Mouse (Mus musculus): Measurements from ENCODE around the gene Mcm5. TPM values are rescaled to one million over a fixed set of nuclear protein-coding genes. Genes with fewer than 3 reads are reported as not detected.
A peak's percentile ranks its signal among the peaks of the same experiment; 100 is the strongest.

The Mcm5 gene
- polyA plus RNA-seq, 1 experiment from 2014 or later = 250 TPM

DNA sequence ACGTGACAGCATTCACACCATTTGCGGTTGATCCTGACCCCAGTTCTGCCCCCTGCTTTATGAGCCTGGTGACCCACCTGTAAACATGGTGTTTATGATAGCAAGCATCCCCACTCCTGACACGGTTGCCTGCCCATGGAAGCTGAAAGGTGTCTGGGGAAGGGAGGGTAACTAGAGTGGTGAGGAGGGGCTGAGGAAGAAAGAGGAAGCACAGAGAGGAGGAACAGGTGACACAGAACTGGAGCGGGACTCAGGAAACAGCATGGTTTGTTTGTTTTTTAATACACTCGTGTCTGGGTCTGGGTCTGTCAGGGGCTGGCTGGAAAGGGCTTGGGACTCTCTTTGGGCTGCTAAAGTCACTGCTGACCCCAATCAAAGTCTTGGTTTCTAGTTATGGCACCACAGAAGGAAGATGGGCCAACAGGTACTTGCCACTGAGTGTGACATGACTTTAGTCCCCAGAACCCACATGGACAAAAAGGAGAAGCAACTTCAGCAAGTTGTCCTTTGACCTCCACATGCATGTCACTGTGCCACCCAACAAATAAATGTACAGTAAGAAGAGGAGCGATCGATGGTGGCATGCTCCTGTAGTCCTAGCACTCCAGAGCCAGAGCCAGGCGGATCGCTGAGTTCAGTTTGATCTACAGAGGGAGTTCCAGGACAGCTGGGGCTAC, 27.9 kb upstream of the Mcm5 start:
- no peaks in the 10 kb centered on the region for H3K36me3 ChIP-seq

GRCm38 (mm10) chr8:75082181-75082805, 27.1 kb upstream of the Mcm5 start:
- Histone ChIP-seq H3K4me2 (no peak overlapping the region), H3K4me3 (replicated peaks) (no peak overlapping the region), H3K27me3 (no peaks in the 10 kb centered on the region), H3K36me3 (no peaks in the 10 kb centered on the region), H3K27ac (no peak overlapping the region), H3K9ac (replicated peaks) (no peak overlapping the region), H3K4me1 (replicated peaks) (peaks cover 6% of the 10 kb centered on the region; the same call in 1 of the 2 replicates), H3K9me3 (no peaks in the 10 kb centered on the region)
- ATAC-seq (ENCODE audit: insufficient number of reproducible peaks, insufficient read depth, low FRiP score, low TSS enrichment, low read depth) = no peak
- 80% methylated on average over 6 of the region's 6 CpGs for whole genome bisulfite sequencing

More for the DNA sequence above, 27.9 kb upstream of the Mcm5 start:
- Histone ChIP-seq H3K4me2 (no peak overlapping the region), H3K9ac (replicated peaks) (no peak overlapping the region), H3K4me1 (replicated peaks) (peaks cover 6% of the 10 kb centered on the region; the same call in 1 of the 2 replicates), H3K27me3 (no peaks in the 10 kb centered on the region), H3K4me3 (replicated peaks) (no peak overlapping the region), H3K27ac (no peak overlapping the region), H3K9me3 (no peaks in the 10 kb centered on the region)
- ATAC-seq (ENCODE audit: insufficient number of reproducible peaks, insufficient read depth, low FRiP score, low TSS enrichment, low read depth) = no peak
- 69% methylated on average over 9 of the region's 9 CpGs for WGBS

- Histone ChIP-seq H3K36me3 (no peaks in the 10 kb centered on the region), H3K4me3 (replicated peaks) (peak overlapping the region; percentile 30), H3K27me3 (no peaks in the 10 kb centered on the region), H3K4me2 (peak overlapping the region; percentile 55), H3K9ac (replicated peaks) (no peak overlapping the region; the same call in 1 of the 2 replicates), H3K27ac (no peak overlapping the region), H3K4me1 (replicated peaks) (peaks cover 6% of the 10 kb centered on the region; the same call in 1 of the 2 replicates), H3K9me3 (no peaks in the 10 kb centered on the region)
- ATAC-seq (ENCODE audit: insufficient number of reproducible peaks, insufficient read depth, low FRiP score, low TSS enrichment, low read depth) = peak; percentile 93
- 5% methylated on average over 17 of the region's 17 CpGs for WGBS
Measured at GRCm38 (mm10) chr8:75083846-75084245, 25.5 kb upstream of the Mcm5 start.

DNA sequence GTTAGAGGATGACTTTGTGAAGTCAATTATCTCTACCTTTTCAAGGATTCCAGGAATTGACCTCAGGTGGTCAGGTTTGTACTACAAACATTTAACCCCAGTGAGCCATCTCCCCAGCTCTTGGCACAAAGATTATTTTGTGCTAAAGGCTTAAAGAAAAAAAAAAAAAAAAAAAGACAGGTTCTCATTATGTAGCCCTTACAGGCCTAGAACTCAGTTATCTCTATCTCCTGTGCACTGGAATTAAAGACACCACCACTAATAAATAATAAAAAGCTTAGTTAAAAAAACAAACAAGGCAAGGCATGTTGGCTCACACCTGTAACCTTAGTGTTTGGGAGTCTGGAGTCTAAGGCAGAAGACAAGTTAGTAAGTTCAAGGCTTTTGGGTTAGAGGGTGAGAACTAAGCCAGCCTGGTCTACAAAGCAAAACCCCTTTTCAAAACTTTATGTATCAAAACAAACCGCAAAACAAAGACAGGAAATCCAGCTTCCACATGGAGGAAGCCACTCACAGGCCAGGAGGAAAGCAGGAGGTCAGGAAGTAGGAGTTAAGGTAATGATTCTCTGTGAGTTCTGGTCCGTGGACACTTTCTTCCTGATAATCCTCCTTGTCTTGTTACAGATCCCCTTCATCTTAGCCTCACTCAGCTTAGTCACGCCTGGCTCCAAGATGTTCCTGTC, 24.8 kb upstream of the Mcm5 start:
- Histone ChIP-seq H3K36me3 (no peaks in the 10 kb centered on the region), H3K27me3 (no peaks in the 10 kb centered on the region), H3K4me1 (replicated peaks) (peaks cover 12% of the 10 kb centered on the region; the same call in 1 of the 2 replicates), H3K4me2 (peak overlapping the region; percentile 55), H3K27ac (no peak overlapping the region), H3K9ac (replicated peaks) (no peak overlapping the region), H3K4me3 (replicated peaks) (no peak overlapping the region), H3K9me3 (no peaks in the 10 kb centered on the region)
- 65% methylated on average over 3 of the region's 3 CpGs for WGBS
- no peak for ATAC-seq (ENCODE audit: insufficient number of reproducible peaks, insufficient read depth, low FRiP score, low TSS enrichment, low read depth)

- Histone ChIP-seq H3K9me3 (no peaks in the 10 kb centered on the region), H3K9ac (replicated peaks) (no peak overlapping the region), H3K4me3 (replicated peaks) (no peak overlapping the region), H3K27me3 (no peaks in the 10 kb centered on the region), H3K4me1 (replicated peaks) (peaks cover 13% of the 10 kb centered on the region; the same call in 1 of the 2 replicates), H3K4me2 (no peak overlapping the region), H3K36me3 (no peaks in the 10 kb centered on the region), H3K27ac (no peak overlapping the region)
- no peak for ATAC-seq (ENCODE audit: insufficient number of reproducible peaks, insufficient read depth, low FRiP score, low TSS enrichment, low read depth)
- WGBS = 86% methylated on average over 2 of the region's 2 CpGs
Measured at GRCm38 (mm10) chr8:75086002-75086401, 23.4 kb upstream of the Mcm5 start.

DNA sequence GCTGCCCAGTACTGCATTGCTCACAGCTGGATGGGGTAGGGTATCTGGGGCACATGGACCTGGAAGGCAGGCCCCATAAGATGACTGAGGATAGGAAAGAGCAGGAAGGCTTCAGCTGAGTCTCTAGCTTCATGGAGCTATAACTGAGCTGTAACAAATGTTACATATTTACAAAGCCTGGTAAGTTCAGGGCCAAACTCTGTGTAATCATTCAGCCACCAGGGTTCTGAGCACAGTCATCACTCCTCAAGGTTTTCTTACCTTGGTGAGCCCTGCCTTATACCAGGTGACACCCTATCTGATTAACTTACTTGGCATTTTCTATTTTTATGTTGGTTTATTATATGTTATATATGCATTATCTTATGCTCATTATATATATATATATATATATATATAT, 22.2 kb upstream of the Mcm5 start:
- no peaks in the 10 kb centered on the region for H3K9me3 ChIP-seq
- ATAC-seq (ENCODE audit: insufficient number of reproducible peaks, insufficient read depth, low FRiP score, low TSS enrichment, low read depth) = no peak
- no peaks in the 10 kb centered on the region for H3K36me3 ChIP-seq
- no peaks in the 10 kb centered on the region for H3K27me3 ChIP-seq
- H3K9ac ChIP-seq (replicated peaks) = no peak overlapping the region
- H3K4me2 ChIP-seq = no peak overlapping the region
- H3K27ac ChIP-seq = no peak overlapping the region
- H3K4me1 ChIP-seq (replicated peaks) = peaks cover 13% of the 10 kb centered on the region; the same call in 1 of the 2 replicates
- H3K4me3 ChIP-seq (replicated peaks) = no peak overlapping the region

- Histone ChIP-seq H3K9me3 (no peaks in the 10 kb centered on the region), H3K27ac (peak overlapping the region; percentile 60), H3K4me3 (replicated peaks) (no peak overlapping the region), H3K9ac (replicated peaks) (peak overlapping the region; percentile 37; the same call in 1 of the 2 replicates), H3K4me1 (replicated peaks) (0 out of 2 replicates have a peak, but pooled peaks cover 7% of the 10 kb centered on the region), H3K36me3 (no peaks in the 10 kb centered on the region), H3K27me3 (no peaks in the 10 kb centered on the region), H3K4me2 (peak overlapping the region; percentile 30)
- ATAC-seq (ENCODE audit: insufficient number of reproducible peaks, insufficient read depth, low FRiP score, low TSS enrichment, low read depth) = no peak; the same call in 1 of the 2 replicates
- 30% methylated on average over 6 of the region's 6 CpGs for WGBS
Measured at GRCm38 (mm10) chr8:75088989-75089881, 20.1 kb upstream of the Mcm5 start.

- H3K9me3 ChIP-seq = no peaks in the 10 kb centered on the region
- H3K4me3 ChIP-seq (replicated peaks) = no peak overlapping the region
- H3K27ac ChIP-seq = no peak overlapping the region
- no peak for ATAC-seq (ENCODE audit: insufficient number of reproducible peaks, insufficient read depth, low FRiP score, low TSS enrichment, low read depth)
- H3K9ac ChIP-seq (replicated peaks) = no peak overlapping the region
- H3K27me3 ChIP-seq = no peaks in the 10 kb centered on the region
- WGBS = 83% methylated on average over 4 of the region's 4 CpGs
- no peak overlapping the region for H3K4me2 ChIP-seq
- peaks cover 7% of the 10 kb centered on the region; the same call in 1 of the 2 replicates for H3K4me1 ChIP-seq (replicated peaks)
- H3K36me3 ChIP-seq = no peaks in the 10 kb centered on the region
Measured at GRCm38 (mm10) chr8:75090781-75091365, 18.5 kb upstream of the Mcm5 start.

DNA sequence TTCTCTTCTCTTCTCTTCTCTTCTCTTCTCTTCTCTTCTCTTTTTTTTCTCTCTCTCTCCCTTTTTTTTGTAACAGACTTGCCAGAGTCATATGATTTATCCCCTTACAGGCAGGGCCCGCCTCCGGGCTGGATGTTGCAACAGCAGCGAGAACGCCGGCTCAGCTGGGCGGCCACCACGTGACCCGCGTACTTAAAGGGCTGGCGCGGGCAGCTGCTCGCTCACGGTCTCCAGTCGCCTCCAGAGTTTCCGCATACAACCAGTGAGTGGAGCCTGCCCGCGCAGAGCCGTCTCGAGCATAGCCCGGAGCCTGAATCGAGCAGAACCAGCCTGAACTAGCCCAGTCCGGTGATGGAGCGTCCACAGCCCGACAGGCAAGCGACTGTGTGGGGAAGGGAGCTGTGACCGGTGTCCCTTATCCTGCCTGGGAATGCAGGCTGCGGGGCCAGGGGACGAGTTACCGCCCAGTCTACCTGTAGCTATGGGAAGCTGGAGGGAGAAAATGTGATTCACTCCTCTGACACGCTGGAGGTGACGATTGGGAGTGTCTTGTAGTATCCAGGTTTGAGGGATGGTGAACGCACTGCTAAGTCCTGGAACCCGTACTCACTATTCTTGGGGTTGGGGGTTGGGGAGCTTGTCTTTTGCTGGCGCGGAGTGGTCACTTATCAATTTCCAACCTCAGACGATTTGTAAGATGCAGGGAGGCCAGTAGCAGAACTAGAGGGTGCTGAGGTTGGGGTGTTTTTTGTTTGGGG, 15.8 kb upstream of the Mcm5 start, which contains the start of gene Hmox1:
Gene Hmox1 (plus strand): TSS at position 223 of the 758 bp plus-strand sequence.
- peaks cover 25% of the 10 kb centered on the region for H3K36me3 ChIP-seq
- no peaks in the 10 kb centered on the region for H3K9me3 ChIP-seq
- peaks cover 7% of the 10 kb centered on the region; the same call in 1 of the 2 replicates for H3K4me1 ChIP-seq (replicated peaks)
- H3K27me3 ChIP-seq = no peaks in the 10 kb centered on the region
- peak; percentile 89 for ATAC-seq (ENCODE audit: insufficient number of reproducible peaks, insufficient read depth, low FRiP score, low TSS enrichment, low read depth)
- peak within 1 kb of the TSS; percentile 73 for H3K4me2 ChIP-seq
- H3K9ac ChIP-seq (replicated peaks) = peak within 1 kb of the TSS; percentile 72
- peak within 1 kb of the TSS; percentile 64 for H3K4me3 ChIP-seq (replicated peaks)
- WGBS = under 1% methylated on average over 36 of the region's 36 CpGs
- H3K27ac ChIP-seq = peak within 1 kb of the TSS; percentile 70; the same call in 1 of the 2 replicates

GRCm38 (mm10) chr8:75102956-75103355, 6.4 kb upstream of the Mcm5 start:
- no peak overlapping the region for H3K27ac ChIP-seq
- WGBS = 89% methylated on average over 4 of the region's 4 CpGs
- H3K36me3 ChIP-seq = peaks cover 28% of the 10 kb centered on the region
- H3K4me2 ChIP-seq = no peak overlapping the region
- no peak overlapping the region for H3K4me3 ChIP-seq (replicated peaks)
- H3K27me3 ChIP-seq = no peaks in the 10 kb centered on the region
- no peak for ATAC-seq (ENCODE audit: insufficient number of reproducible peaks, insufficient read depth, low FRiP score, low TSS enrichment, low read depth)
- H3K9me3 ChIP-seq = no peaks in the 10 kb centered on the region
- H3K9ac ChIP-seq (replicated peaks) = no peak overlapping the region
- H3K4me1 ChIP-seq (replicated peaks) = no peaks in the 10 kb centered on the region
